Mouse (Mus musculus) cortical plate, adult 2 months (tissue): Measurements from ENCODE around the gene Klf12.

Source experiments
- CTCF ChIP-seq: fragments of 200-500 bp; IDR thresholded peaks from 2 replicates; pipeline ENCODE4 v1.5.1; 2011; ENCODE audit warnings: mild to moderate bottlenecking, control low read depth, low read length; ENCODE audit not compliant: insufficient read depth; ENCODE audit errors: extremely low read depth
- POLR2A ChIP-seq: fragments of 200-500 bp; IDR thresholded peaks from 2 replicates; pipeline ENCODE4 v1.6.1; 2011; ENCODE audit warnings: mild to moderate bottlenecking, low read length, control low read depth; ENCODE audit not compliant: insufficient read depth; ENCODE audit errors: extremely low read depth

DNA sequence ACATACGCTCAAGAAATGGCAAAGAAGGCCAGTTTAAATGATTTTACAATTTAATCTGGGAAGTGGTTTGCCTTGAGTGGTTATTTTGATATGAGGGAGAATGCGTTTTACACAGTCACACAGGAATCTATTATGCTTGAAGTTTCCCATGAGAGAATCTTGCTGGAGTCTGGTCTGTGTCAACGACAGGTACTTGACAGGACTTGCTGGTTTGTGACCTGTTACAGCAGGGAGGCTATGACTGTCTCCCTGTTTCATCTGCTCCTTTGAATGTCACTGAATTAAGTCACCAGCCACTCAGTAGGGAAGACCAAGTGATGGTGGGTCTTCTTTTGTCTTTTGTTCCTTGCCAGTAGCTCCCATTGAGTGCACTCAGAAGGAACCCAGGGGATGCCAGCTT lies 385.6 kb downstream of the Klf12 start:
- TF ChIP-seq CTCF (no peak), POLR2A (no peak)
